Mouse (Mus musculus) embryonic facial prominence, embryonic 11.5 days (tissue): ENCODE measurements at regions not wholly inside any gene's neighbourhood (a gene's known extent, or its start where the extent isn't known, plus 50 kb on each side); places are given as distances from the start of the nearest gene placed in this dataset.

Experiments used
- ATAC-seq: fragments of 200-750 bp; cut with Nextera tagmentation; replicated peaks from 2 replicates; pipeline ENCODE4 v1.8.0; 2017; ENCODE audit warnings: low read depth; ENCODE audit not compliant: insufficient number of reproducible peaks, low FRiP score, low TSS enrichment
- DNase-seq: peaks from one replicate; pipeline ENCODE4 v3.0.0-alpha.2; 2015; ENCODE audit warnings: low spot score
- H3K27ac ChIP-seq: fragments of 300-500 bp; sonication (generic); replicated peaks from 2 replicates; pipeline ENCODE4 v1.5.1; 2014; ENCODE audit warnings: mild to moderate bottlenecking, low read depth, low read length, control low read depth
- H3K27me3 ChIP-seq: fragments of 300-500 bp; sonication (generic); 2 replicates; pipeline ENCODE4 v1.6.1; 2014; ENCODE audit warnings: mild to moderate bottlenecking, low read length, moderate library complexity, mixed read lengths; ENCODE audit not compliant: control insufficient read depth, insufficient read depth
- H3K36me3 ChIP-seq: fragments of 300-500 bp; sonication (generic); replicated peaks from 2 replicates; pipeline ENCODE4 v1.6.1; 2014; ENCODE audit warnings: low read depth, mild to moderate bottlenecking, low read length, moderate library complexity, mixed read lengths; ENCODE audit not compliant: control insufficient read depth, insufficient read depth
- H3K4me1 ChIP-seq: fragments of 300-500 bp; sonication (generic); 2 replicates; pipeline ENCODE4 v1.6.1; 2014; ENCODE audit warnings: low read length, mixed read lengths; ENCODE audit not compliant: control insufficient read depth, insufficient read depth
- H3K4me2 ChIP-seq: fragments of 300-500 bp; sonication (generic); 2 replicates; pipeline ENCODE4 v1.6.1; 2014; ENCODE audit warnings: low read depth, mild to moderate bottlenecking, control low read depth, low read length, moderate library complexity
- H3K4me3 ChIP-seq: fragments of 300-500 bp; sonication (generic); 2 replicates; pipeline ENCODE4 v1.5.1; 2014; ENCODE audit warnings: low read depth, low read length, control low read depth
- H3K9ac ChIP-seq: fragments of 300-500 bp; sonication (generic); replicated peaks from 2 replicates; pipeline ENCODE4 v1.6.1; 2014; ENCODE audit warnings: mild to moderate bottlenecking, control low read depth, low read length
- H3K9me3 ChIP-seq: fragments of 300-500 bp; sonication (generic); replicated peaks from 2 replicates; pipeline ENCODE4 v1.6.1; 2016; ENCODE audit warnings: mild to moderate bottlenecking, low read length, inconsistent platforms, mixed read lengths; ENCODE audit not compliant: control insufficient read depth
- WGBS: fragments of 180-500 bp; shearing (Covaris S2); extraction: QIAGEN DNeasy Blood & Tissue Kit; methylation state at CpG from one replicate; pipeline ENCODE4 v1.1.7; 2014; 5-methylcytosine and 5-hydroxymethylcytosine counted together

DNA sequence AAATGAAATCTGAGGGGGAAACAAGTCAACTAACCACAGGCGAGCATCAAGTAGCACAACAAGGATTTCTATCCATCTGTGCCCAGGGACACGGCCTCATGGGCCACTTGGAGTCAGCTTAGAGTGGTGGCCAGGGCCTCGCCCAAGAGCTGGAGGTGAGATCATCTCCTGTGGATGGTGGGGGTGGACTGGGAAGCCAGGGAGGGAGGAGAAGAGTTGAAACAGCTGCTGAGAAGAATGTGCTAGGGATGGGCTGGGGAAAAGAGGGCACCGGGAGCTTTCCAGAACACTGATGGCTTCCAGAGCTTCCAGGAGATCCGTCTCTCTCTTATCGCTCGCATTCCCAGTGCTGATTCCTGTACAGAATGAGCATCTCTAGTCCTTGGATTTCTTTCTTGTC is 192.9 kb downstream of the Sox9 start:
- Histone ChIP-seq H3K4me1 (peaks cover 5% of the 10 kb centered on the region), H3K36me3 (no peaks in the 10 kb centered on the region), H3K9ac (no peak overlapping the region), H3K4me2 (no peak overlapping the region), H3K9me3 (no peaks in the 10 kb centered on the region), H3K27ac (no peak overlapping the region), H3K4me3 (no peak overlapping the region), H3K27me3 (no peaks in the 10 kb centered on the region)
- no peak for ATAC-seq
- 91% methylated on average over 7 of the region's 7 CpGs for WGBS
- no peak for DNase-seq

DNA sequence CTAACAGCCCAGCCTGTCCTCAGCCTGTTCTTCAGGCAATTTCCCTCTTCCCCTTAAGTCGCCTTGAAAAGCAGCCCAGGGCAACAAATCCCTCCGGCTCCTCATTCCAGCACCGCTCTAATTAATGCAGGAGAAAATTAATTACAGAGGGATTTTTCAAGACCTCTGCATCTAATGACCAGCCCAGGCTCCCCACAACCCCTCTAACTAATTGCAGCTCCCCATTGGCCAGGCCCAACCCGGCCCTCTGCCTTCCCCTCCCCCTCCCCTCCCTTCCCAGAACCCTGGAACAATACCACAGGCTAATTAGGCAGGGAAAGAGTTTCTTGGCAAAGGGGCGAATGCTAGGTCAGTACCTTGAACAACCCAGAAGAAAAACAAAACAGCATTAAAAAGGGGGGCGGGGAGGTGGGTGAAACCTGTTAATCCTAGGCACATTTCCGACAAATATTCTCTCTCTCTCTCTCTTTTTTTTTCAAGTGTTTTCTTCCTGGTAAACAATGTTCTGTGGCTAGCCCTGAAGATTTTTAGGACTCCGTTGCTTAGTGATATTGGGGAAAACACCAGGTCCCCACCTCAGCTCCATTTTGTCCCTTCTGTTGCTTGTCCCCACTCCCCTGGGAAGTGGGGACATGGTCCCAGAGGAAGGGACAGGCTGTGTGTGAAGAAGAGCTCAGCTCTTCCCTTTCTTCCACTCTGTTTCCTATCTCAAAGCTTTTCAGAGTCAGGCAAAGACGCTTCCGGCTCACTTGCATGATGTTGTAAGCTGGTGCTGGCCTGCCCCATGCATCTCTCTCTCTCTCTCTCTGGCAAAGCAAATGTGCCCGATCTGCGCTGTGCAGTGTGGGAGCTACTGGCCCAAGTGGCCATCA is 195.1 kb downstream of the Sox9 start:
- DNase-seq: peak; percentile 64
- Histone ChIP-seq H3K27me3 (no peaks in the 10 kb centered on the region), H3K36me3 (no peaks in the 10 kb centered on the region), H3K4me1 (peaks cover 5% of the 10 kb centered on the region), H3K9me3 (no peaks in the 10 kb centered on the region), H3K9ac (no peak overlapping the region), H3K4me3 (no peak overlapping the region), H3K4me2 (no peak overlapping the region), H3K27ac (no peak overlapping the region)
- 13% methylated on average over 12 of the region's 12 CpGs for WGBS
- ATAC-seq: peak; percentile 70; the same call in 1 of the 2 replicates

DNA sequence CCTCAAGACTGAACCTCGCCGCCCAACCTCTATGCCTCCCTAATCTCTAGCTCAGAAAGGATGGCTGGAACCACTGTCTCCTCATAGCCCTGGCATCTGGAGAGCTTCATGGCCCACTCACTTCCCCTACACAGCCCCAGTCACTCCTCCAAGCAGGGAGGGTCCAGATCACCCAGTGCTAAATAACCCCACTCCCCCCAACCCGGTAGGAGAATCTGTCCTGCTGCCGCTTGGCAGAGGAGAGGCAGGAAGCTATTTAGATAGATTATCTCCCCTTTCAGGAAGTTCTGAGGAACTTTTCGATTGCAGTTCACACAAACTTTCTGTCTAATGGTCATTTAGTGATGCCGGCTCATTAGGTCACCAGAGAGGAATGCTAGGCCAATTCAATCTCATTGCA is 196.9 kb downstream of the Sox9 start:
- ATAC-seq (no peak), DNase-seq (no peak)
- Histone ChIP-seq H3K4me2 (no peak overlapping the region), H3K4me3 (no peak overlapping the region), H3K27me3 (no peaks in the 10 kb centered on the region), H3K27ac (no peak overlapping the region), H3K9ac (no peak overlapping the region), H3K4me1 (peaks cover 8% of the 10 kb centered on the region), H3K36me3 (no peaks in the 10 kb centered on the region), H3K9me3 (no peaks in the 10 kb centered on the region)
- WGBS: 43% methylated on average over 6 of the region's 6 CpGs

DNA sequence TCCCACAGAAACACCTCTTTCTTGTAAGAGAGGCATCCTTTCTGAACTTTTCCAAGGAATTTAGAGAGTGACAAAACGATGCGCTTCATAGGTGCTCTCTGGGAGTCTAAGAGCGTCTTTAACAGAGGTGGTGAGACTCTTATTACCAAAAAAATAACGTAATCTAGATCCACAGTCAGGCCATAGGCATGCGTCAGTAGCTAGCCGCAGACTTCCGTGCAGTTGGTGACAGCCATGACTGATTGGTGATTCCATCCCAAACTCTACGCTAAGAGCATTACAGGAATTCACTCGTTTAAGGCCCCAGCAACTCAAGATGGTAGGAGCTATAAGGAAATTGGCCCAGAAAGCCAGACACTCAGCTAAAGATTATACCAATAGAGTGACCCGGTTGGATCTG is 197.4 kb downstream of the Sox9 start:
- H3K9me3 ChIP-seq: no peaks in the 10 kb centered on the region
- 80% methylated on average over 10 of the region's 10 CpGs for WGBS
- DNase-seq: no peak

DNA sequence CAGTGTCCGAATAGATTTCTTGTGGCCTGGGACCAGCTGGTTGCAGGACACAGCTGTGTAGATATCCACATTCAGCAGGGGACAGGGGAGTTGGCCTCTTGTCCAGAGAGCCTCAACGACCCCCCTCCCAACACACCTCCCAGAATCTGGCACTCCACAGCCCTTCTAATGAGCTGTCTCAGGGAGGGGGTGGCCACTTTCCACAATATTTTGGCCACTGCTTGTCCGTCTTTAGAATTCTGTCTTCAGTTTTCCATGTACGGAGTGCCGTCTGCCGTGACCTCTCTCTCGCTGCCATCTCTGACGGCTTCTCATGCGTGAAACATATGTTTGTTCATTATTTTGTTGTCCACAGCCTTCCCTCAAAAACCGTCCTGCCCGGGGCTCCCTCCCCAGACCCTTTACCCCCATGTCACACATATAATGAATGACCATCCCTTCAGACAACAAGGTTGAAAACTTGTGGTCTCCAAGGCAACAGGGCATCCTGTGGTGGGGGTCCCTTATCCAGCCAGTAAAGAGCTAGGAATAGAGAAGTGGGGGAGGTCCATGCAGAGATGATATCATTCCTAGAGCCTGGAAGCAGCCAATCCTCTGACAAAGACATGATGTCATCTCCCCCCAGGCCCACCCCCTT is 200.3 kb downstream of the Sox9 start:
- Histone ChIP-seq H3K9ac (no peak overlapping the region), H3K9me3 (no peaks in the 10 kb centered on the region), H3K36me3 (no peaks in the 10 kb centered on the region), H3K27me3 (no peaks in the 10 kb centered on the region), H3K27ac (peak overlapping the region; percentile 43; the same call in 1 of the 2 replicates), H3K4me1 (peaks cover 8% of the 10 kb centered on the region), H3K4me2 (no peak overlapping the region; the same call in 1 of the 2 replicates), H3K4me3 (no peak overlapping the region)
- WGBS: 72% methylated on average over 11 of the region's 11 CpGs
- peak; percentile 51 for DNase-seq
- peak; percentile 74 for ATAC-seq

More for the DNA sequence above, 197.4 kb downstream of the Sox9 start:
- Histone ChIP-seq H3K4me1 (peaks cover 8% of the 10 kb centered on the region), H3K9ac (no peak overlapping the region), H3K27me3 (no peaks in the 10 kb centered on the region), H3K36me3 (no peaks in the 10 kb centered on the region), H3K27ac (no peak overlapping the region), H3K4me2 (no peak overlapping the region), H3K4me3 (no peak overlapping the region)
- ATAC-seq: no peak

DNA sequence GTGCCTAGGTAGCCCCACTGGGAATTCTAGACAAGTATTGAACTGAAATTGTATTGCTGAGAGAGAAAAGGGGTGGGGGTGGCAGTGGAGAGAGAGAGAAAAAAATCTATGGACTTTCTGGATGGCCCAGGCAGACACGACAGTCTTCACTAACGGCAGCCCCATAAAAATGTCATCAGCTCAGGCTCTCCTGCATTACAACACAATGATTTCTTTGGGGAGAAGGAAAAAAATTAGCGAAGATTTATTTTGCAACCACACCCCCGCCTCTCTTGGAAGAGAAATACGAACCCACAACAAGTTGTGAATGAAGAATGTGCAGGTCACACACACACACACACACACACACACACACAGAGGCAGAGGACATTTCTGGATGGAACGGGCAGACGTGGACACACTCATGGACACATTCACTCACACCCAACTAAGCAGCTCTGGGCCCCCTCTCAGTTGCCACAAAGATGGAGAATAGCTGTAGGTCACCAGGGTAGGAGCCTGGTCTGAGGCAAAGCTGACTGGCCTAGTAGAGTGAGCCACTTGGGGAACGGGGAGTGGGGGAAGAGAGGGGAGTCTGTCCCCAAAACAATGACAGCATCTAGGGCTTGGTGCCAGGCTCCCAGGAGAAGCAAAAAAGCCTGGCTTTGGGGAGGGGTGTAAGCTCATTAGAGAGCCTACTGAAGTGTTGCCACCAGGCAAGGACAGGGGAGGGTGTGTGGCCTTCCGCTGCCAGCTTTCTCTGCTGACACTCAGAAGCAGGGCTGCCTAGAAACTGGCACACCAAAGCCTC is 201.0 kb downstream of the Sox9 start:
- peaks cover 8% of the 10 kb centered on the region for H3K4me1 ChIP-seq
- no peaks in the 10 kb centered on the region for H3K27me3 ChIP-seq
- 75% methylated on average over 9 of the region's 9 CpGs for WGBS
- H3K4me2 ChIP-seq: no peak overlapping the region
- no peak overlapping the region for H3K27ac ChIP-seq
- ATAC-seq (no peak; the same call in 1 of the 2 replicates), DNase-seq (no peak)
- H3K36me3 ChIP-seq: no peaks in the 10 kb centered on the region
- H3K4me3 ChIP-seq: no peak overlapping the region
- no peak overlapping the region for H3K9ac ChIP-seq
- H3K9me3 ChIP-seq: no peaks in the 10 kb centered on the region

DNA sequence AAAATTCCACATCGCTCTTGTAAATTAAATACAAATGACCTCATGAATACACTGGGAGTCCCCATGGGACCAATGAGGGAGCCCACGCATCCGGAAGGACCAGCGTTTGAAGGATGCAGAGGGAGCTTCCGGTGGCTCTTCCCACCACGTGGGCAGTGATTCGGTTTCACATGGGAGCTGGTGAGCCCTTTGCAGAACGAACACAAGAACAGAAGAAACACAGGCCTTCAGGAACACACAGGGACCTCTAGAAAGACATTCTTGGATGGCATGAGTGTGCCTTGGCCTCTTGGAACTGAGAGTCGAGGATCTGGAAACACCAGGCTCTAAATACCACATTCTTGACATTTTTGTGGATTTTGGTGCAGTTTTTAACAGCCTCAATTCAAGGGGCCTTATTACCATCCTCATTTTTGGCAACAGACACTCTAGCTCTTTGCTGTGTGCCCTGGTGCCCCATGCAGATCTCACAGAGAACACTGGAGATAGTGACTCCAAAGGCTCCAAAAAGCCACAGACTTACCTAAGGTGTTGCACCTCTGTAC is 204.1 kb downstream of the Sox9 start:
- WGBS: 80% methylated on average over 9 of the region's 9 CpGs
- Histone ChIP-seq H3K4me3 (no peak overlapping the region), H3K36me3 (no peaks in the 10 kb centered on the region), H3K9me3 (no peaks in the 10 kb centered on the region), H3K27ac (no peak overlapping the region), H3K9ac (no peak overlapping the region), H3K4me2 (no peak overlapping the region), H3K4me1 (peaks cover 5% of the 10 kb centered on the region), H3K27me3 (no peaks in the 10 kb centered on the region)
- no peak for ATAC-seq
- no peak for DNase-seq
